Mouse (Mus musculus): ENCODE results near the gene Tmem151b. TPM values are rescaled to one million over a fixed set of nuclear protein-coding genes. Genes with fewer than 3 reads are reported as not detected.

Gene Tmem151b
- polyA plus RNA-seq, 1 experiment from 2014 or later: 9.2 TPM

- Histone ChIP-seq H3K36me3 (no peaks in the 10 kb centered on the region; the same call in 1 of the 2 replicates), H3K4me3 (no peak overlapping the region), H3K27me3 (peaks cover 76% of the 10 kb centered on the region), H3K27ac (no peak overlapping the region), H3K9ac (no peak overlapping the region), H3K4me2 (replicated peaks) (no peak overlapping the region), H3K4me1 (peaks cover 7% of the 10 kb centered on the region), H3K9me3 (no peaks in the 10 kb centered on the region)
- ATAC-seq (ENCODE audit: insufficient number of reproducible peaks, insufficient read depth, low FRiP score, low TSS enrichment): no peak
- 79% methylated on average over 21 of the region's 21 CpGs for WGBS
These were observed 9.8 kb downstream of the Tmem151b start for GRCm38 (mm10) chr17:45539664-45540063.

DNA sequence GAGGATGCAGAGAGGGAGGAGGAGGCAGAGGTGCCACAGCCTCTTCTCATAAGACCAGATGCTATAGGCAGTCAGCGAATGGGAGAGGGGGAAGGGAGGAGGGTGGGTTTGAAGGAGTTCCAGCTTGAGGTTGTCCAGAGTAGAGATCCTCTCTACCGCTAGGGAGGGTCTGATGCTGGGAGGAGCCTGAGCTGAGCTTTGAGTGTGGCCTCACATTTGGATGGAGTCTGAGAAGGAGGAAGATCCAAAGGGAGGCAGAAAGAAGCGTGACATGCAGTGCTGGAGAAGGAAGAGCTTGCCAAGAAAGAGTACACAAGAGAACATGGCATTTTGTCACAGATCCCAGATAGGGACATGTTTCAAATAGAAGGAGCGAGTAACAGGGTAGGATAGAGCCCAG, 11.1 kb downstream of the Tmem151b start:
- Histone ChIP-seq H3K4me3 (no peak overlapping the region), H3K36me3 (no peaks in the 10 kb centered on the region), H3K27me3 (peaks cover 72% of the 10 kb centered on the region), H3K27ac (no peak overlapping the region), H3K4me2 (replicated peaks) (no peak overlapping the region), H3K9ac (no peak overlapping the region), H3K4me1 (no peaks in the 10 kb centered on the region), H3K9me3 (no peaks in the 10 kb centered on the region)
- no peak for ATAC-seq (ENCODE audit: insufficient number of reproducible peaks, insufficient read depth, low FRiP score, low TSS enrichment)
- 56% methylated on average over 4 of the region's 4 CpGs for WGBS

DNA sequence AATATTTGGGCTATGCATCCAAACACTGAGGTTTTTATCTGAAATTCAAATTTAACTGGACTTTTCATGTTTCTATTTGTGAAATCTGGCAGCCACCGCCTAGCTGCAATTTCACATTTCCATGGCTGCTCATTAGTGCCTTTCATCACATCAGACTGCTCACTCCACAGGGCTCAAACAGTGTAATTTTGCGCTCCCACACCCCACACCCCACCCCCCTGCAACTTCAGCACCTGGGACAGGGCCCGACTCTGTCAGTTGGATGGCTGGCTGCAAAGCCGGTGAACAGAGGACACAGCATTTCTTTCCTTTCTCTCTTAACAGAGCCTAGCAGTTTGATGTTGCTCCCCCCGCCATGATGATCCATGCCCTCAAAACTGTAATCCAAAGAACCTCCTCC, 13.2 kb downstream of the Tmem151b start:
- Histone ChIP-seq H3K9ac (no peak overlapping the region), H3K9me3 (no peaks in the 10 kb centered on the region), H3K36me3 (no peaks in the 10 kb centered on the region), H3K4me2 (replicated peaks) (no peak overlapping the region), H3K4me1 (no peaks in the 10 kb centered on the region), H3K27me3 (peaks cover 69% of the 10 kb centered on the region), H3K4me3 (no peak overlapping the region), H3K27ac (no peak overlapping the region)
- 10% methylated on average over 5 of the region's 5 CpGs for WGBS
- no peak for ATAC-seq (ENCODE audit: insufficient number of reproducible peaks, insufficient read depth, low FRiP score, low TSS enrichment)

GRCm38 (mm10) chr17:45532896-45533295, 16.6 kb downstream of the Tmem151b start:
- no peak overlapping the region for H3K4me3 ChIP-seq
- H3K27ac ChIP-seq: no peak overlapping the region
- H3K4me2 ChIP-seq (replicated peaks): no peak overlapping the region
- ATAC-seq (ENCODE audit: insufficient number of reproducible peaks, insufficient read depth, low FRiP score, low TSS enrichment): no peak
- no peak overlapping the region for H3K9ac ChIP-seq
- peaks cover 60% of the 10 kb centered on the region for H3K27me3 ChIP-seq
- H3K9me3 ChIP-seq: no peaks in the 10 kb centered on the region
- H3K4me1 ChIP-seq: no peaks in the 10 kb centered on the region
- H3K36me3 ChIP-seq: no peaks in the 10 kb centered on the region
- 49% methylated on average over 15 of the region's 15 CpGs for WGBS

- WGBS: 48% methylated on average over 13 of the region's 13 CpGs
- H3K4me3 ChIP-seq: no peak overlapping the region
- no peak for ATAC-seq (ENCODE audit: insufficient number of reproducible peaks, insufficient read depth, low FRiP score, low TSS enrichment)
- peaks cover 59% of the 10 kb centered on the region for H3K27me3 ChIP-seq
- no peaks in the 10 kb centered on the region for H3K4me1 ChIP-seq
- H3K9me3 ChIP-seq: no peaks in the 10 kb centered on the region
- H3K4me2 ChIP-seq (replicated peaks): no peak overlapping the region
- H3K9ac ChIP-seq: no peak overlapping the region
- no peak overlapping the region for H3K27ac ChIP-seq
- no peaks in the 10 kb centered on the region for H3K36me3 ChIP-seq
These were observed 19.1 kb downstream of the Tmem151b start for GRCm38 (mm10) chr17:45530346-45530782.

DNA sequence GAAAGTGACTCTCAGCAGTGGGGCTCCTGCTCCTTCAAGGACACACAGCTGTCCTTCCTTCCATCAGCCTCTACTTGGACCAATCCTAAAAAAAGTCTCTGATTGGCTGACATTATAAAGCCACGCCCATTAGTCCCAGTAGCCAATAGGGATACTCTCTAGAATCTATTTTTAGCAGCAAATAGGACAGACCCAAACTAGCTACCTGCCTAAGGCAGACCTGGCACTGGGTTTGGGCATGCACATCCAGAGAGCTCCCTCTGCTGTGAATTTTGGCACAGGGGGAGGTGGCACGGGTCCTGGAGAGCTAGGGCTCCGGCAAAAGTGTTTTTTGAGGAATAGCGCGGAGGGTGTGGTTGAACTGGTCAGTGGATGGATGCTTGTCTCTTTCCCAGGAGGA, 22.9 kb downstream of the Tmem151b start:
- Histone ChIP-seq H3K36me3 (no peaks in the 10 kb centered on the region), H3K4me3 (no peak overlapping the region), H3K9me3 (no peaks in the 10 kb centered on the region), H3K4me1 (peaks cover 8% of the 10 kb centered on the region; the same call in 1 of the 2 replicates), H3K27me3 (peaks cover 40% of the 10 kb centered on the region), H3K4me2 (replicated peaks) (no peak overlapping the region), H3K9ac (no peak overlapping the region), H3K27ac (no peak overlapping the region)
- no peak for ATAC-seq (ENCODE audit: insufficient number of reproducible peaks, insufficient read depth, low FRiP score, low TSS enrichment)
- 23% methylated on average over 5 of the region's 5 CpGs for WGBS

DNA sequence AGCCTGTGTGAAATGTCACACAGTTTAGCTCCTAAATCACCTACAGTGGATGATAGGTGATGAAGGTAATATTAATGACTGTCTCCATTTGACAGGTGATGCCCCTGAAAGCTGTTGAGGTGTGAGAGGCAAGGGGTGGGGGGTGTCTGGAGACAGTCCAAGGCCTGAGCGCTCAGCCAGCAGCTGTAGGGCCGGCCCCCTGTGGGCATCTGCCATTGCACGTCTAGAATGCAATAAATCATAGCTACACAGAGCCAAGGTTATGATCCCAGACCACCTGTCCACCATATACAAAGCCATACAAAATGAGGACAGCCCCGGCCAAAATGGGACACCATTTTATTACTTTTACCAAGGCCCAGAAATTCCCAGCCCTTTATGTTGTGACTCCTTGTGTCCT, 24.5 kb downstream of the Tmem151b start:
- Histone ChIP-seq H3K4me3 (no peak overlapping the region), H3K27ac (no peak overlapping the region), H3K36me3 (peaks cover 12% of the 10 kb centered on the region), H3K4me1 (peaks cover 8% of the 10 kb centered on the region; the same call in 1 of the 2 replicates), H3K9me3 (no peaks in the 10 kb centered on the region), H3K9ac (no peak overlapping the region), H3K27me3 (peaks cover 32% of the 10 kb centered on the region), H3K4me2 (replicated peaks) (no peak overlapping the region)
- WGBS: 69% methylated on average over 4 of the region's 4 CpGs
- ATAC-seq (ENCODE audit: insufficient number of reproducible peaks, insufficient read depth, low FRiP score, low TSS enrichment): no peak

GRCm38 (mm10) chr17:45523263-45523662, 26.2 kb downstream of the Tmem151b start, which contains the start of gene Tcte1:
Tcte1 (plus strand) TSS chr17:45523434.
- Histone ChIP-seq H3K27ac (no peak within 1 kb of the TSS), H3K4me3 (peak within 1 kb of the TSS; percentile 37), H3K4me2 (replicated peaks) (peak within 1 kb of the TSS; percentile 68), H3K9me3 (no peaks in the 10 kb centered on the region), H3K4me1 (peaks cover 8% of the 10 kb centered on the region; the same call in 1 of the 2 replicates), H3K27me3 (peaks cover 26% of the 10 kb centered on the region), H3K36me3 (peaks cover 28% of the 10 kb centered on the region), H3K9ac (peak within 1 kb of the TSS; percentile 49)
- ATAC-seq (ENCODE audit: insufficient number of reproducible peaks, insufficient read depth, low FRiP score, low TSS enrichment): peak; percentile 42; the same call in 1 of the 2 replicates
- WGBS: under 1% methylated on average over 21 of the region's 21 CpGs

- H3K4me3 ChIP-seq: no peak overlapping the region
- H3K27ac ChIP-seq: 0 out of 2 replicates have a peak overlapping the region, but pooled peaks have one; percentile 11
- H3K4me2 ChIP-seq (replicated peaks): no peak overlapping the region
- WGBS: 84% methylated on average over 11 of the region's 11 CpGs
- H3K9me3 ChIP-seq: no peaks in the 10 kb centered on the region
- no peak overlapping the region for H3K9ac ChIP-seq
- peaks cover 45% of the 10 kb centered on the region for H3K36me3 ChIP-seq
- no peak for ATAC-seq (ENCODE audit: insufficient number of reproducible peaks, insufficient read depth, low FRiP score, low TSS enrichment)
- peaks cover 12% of the 10 kb centered on the region; the same call in 1 of the 2 replicates for H3K27me3 ChIP-seq
- peaks cover 8% of the 10 kb centered on the region; the same call in 1 of the 2 replicates for H3K4me1 ChIP-seq
These were observed 29.3 kb downstream of the Tmem151b start for GRCm38 (mm10) chr17:45520136-45520535.

DNA sequence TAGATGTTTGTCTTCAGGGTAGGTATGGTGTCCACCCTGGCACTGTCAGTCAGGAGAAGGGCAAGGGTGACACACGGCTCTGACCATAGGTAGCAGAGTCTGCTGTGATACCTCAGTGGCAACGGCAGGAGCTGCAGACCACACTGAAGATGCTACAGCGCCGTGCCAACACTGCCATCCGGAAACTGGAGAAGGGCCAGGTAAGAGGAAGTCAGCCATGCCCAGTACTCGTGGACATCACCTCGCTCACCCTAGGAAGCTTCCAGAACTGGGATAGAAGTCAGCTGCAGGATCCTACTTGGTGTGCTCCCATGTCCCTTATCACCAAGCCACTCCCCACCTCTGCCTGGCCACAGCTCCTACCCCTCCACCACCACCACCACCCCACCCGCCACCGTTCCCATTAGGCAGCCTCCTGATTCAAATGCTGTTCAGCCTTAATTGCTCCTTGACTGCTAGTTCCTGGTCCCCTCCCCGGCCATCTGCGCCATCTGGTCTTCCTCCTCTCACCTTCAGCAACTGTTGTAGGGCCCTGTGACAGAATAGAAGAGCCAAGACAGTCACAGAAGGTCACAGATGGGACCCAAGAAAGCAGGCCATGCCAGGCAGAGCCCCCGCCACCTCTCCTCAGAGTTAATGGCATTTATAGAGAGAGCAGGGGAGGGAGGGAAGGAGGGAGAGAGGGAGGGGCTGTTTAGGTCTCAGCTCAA, 30.6 kb downstream of the Tmem151b start:
- H3K4me1 ChIP-seq: peaks cover 8% of the 10 kb centered on the region; the same call in 1 of the 2 replicates
- H3K9me3 ChIP-seq: no peaks in the 10 kb centered on the region
- no peak overlapping the region for H3K4me2 ChIP-seq (replicated peaks)
- whole genome bisulfite sequencing: 88% methylated on average over 12 of the region's 12 CpGs
- H3K27me3 ChIP-seq: 0 out of 2 replicates have a peak, but pooled peaks cover 4% of the 10 kb centered on the region
- ATAC-seq (ENCODE audit: insufficient number of reproducible peaks, insufficient read depth, low FRiP score, low TSS enrichment): no peak
- no peak overlapping the region for H3K4me3 ChIP-seq
- no peak overlapping the region for H3K9ac ChIP-seq
- no peak overlapping the region for H3K27ac ChIP-seq
- H3K36me3 ChIP-seq: peaks cover 46% of the 10 kb centered on the region

- Histone ChIP-seq H3K4me3 (no peak overlapping the region), H3K9me3 (no peaks in the 10 kb centered on the region), H3K27me3 (no peaks in the 10 kb centered on the region), H3K9ac (no peak overlapping the region), H3K36me3 (peaks cover 46% of the 10 kb centered on the region), H3K4me2 (replicated peaks) (no peak overlapping the region), H3K27ac (no peak overlapping the region), H3K4me1 (peaks cover 1% of the 10 kb centered on the region; the same call in 1 of the 2 replicates)
- ATAC-seq (ENCODE audit: insufficient number of reproducible peaks, insufficient read depth, low FRiP score, low TSS enrichment): no peak
- 90% methylated on average over 28 of the region's 28 CpGs for WGBS
These were observed 31.8 kb downstream of the Tmem151b start for GRCm38 (mm10) chr17:45517549-45518215.

GRCm38 (mm10) chr17:45517135-45517534, 32.3 kb downstream of the Tmem151b start:
- H3K4me1 ChIP-seq: no peaks in the 10 kb centered on the region
- peaks cover 46% of the 10 kb centered on the region for H3K36me3 ChIP-seq
- H3K4me2 ChIP-seq (replicated peaks): no peak overlapping the region
- H3K27ac ChIP-seq: no peak overlapping the region
- H3K9ac ChIP-seq: no peak overlapping the region
- no peaks in the 10 kb centered on the region for H3K9me3 ChIP-seq
- ATAC-seq (ENCODE audit: insufficient number of reproducible peaks, insufficient read depth, low FRiP score, low TSS enrichment): no peak
- 93% methylated on average over 21 of the region's 21 CpGs for WGBS
- no peak overlapping the region for H3K4me3 ChIP-seq
- no peaks in the 10 kb centered on the region for H3K27me3 ChIP-seq
